Mouse (Mus musculus) cerebellum, adult 2 months (tissue): ENCODE results near the gene Ass1. TPM values are rescaled to one million over a fixed set of nuclear protein-coding genes. Genes with fewer than 3 reads are reported as not detected.
A peak's percentile ranks its signal among the peaks of the same experiment; 100 is the strongest.

Experiments used
- DNase-seq, 2 experiments: peaks; one replicate each; pipeline ENCODE4 v3.0.0; 2021
- H3K27ac ChIP-seq: fragments of 200-500 bp; 2 replicates; pipeline ENCODE4 v1.5.1; 2012; ENCODE audit warnings: low read length, control low read depth, inconsistent platforms; ENCODE audit not compliant: insufficient read depth
- H3K27me3 ChIP-seq: fragments of 200-500 bp; 2 replicates; pipeline ENCODE4 v1.6.1; 2012; ENCODE audit warnings: inconsistent platforms, mild to moderate bottlenecking, low read length, moderate library complexity; ENCODE audit not compliant: control insufficient read depth, insufficient read depth
- H3K4me1 ChIP-seq: fragments of 200-500 bp; 2 replicates; pipeline ENCODE4 v1.6.1; 2011; ENCODE audit warnings: low read length; ENCODE audit not compliant: control insufficient read depth, insufficient read depth
- H3K4me3 ChIP-seq: fragments of 200-500 bp; replicated peaks from 2 replicates; pipeline ENCODE3; 2011; ENCODE audit warnings: mild to moderate bottlenecking, low read depth, low read length, control low read depth; ENCODE audit not compliant: insufficient read depth
- CTCF ChIP-seq: fragments of 200-500 bp; IDR thresholded peaks from 2 replicates; pipeline ENCODE4 v1.5.1; 2011; ENCODE audit warnings: low read depth, mild to moderate bottlenecking, control low read depth, low read length, moderate library complexity, borderline replicate concordance; ENCODE audit not compliant: insufficient read depth
- POLR2A ChIP-seq: fragments of 200-500 bp; IDR thresholded peaks from 2 replicates; pipeline ENCODE4 v1.6.1; 2011; ENCODE audit warnings: low read length, control low read depth, borderline replicate concordance; ENCODE audit not compliant: insufficient read depth
- WGBS: fragments of 180-500 bp; shearing (Covaris S2); methylation state at CpG from one replicate; pipeline ENCODE4 v1.1.7; 2018; 5-methylcytosine and 5-hydroxymethylcytosine counted together
- polyA plus RNA-seq: library from polyadenylated mRNA; depleted of rRNA; stranded (reverse); fragments of >200 nt; gene quantifications from 2 replicates; pipeline ENCODE4 v1.2.3, GENCODE M21; 2012; rRNA removed

The Ass1 gene
- polyA plus RNA-seq: 27.4 and 29.9 TPM in 2 replicates

DNA sequence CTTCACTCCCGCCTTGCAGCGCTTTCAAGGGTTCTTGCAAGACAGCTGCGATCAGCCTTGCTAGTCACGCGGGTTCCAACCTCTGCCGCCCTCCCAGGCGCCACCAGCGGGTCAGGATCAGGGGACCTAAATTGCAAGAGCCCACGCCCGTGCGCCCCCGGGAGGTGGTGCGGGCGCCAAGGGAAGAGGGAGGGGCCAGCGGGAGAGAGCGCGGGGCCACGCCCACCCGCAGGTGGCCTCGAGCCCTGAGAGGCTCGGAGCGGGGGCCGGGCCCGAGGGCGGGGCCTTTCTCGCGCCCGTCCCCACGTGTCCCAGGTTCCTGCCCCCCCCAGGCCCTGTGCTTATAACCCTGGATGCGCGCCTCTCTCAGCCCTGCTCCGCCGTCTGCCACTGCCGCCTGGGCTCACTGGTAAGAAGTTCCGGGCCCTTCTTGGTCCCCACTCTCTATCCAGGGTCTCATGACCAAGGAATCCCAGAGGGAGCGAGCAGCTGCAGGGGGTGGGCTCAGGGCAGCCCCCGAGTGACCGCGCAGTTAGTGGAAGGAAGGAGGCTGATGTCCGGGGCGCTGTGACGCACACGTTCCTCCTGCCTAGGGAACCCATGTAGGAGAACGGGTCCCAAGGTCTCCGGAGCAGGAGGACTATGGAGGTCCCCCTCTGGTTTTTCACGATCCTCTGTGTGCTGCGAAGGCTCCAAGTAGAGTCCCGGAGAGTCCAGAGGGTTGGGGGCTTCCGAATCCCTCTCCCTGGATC, at the start of gene Ass1:
Ass1 (plus strand) TSS at position 277 of the 752 bp plus-strand sequence.
- DNase-seq: peak; percentile 32 to 52
- WGBS: 2% methylated on average over 48 of the region's 49 CpGs
- peak within 1 kb of the TSS; percentile 27 for H3K4me3 ChIP-seq
- TF ChIP-seq POLR2A: no peak
- TF ChIP-seq CTCF: no peak
- no peaks in the 10 kb centered on the region for H3K27me3 ChIP-seq
- no peak within 1 kb of the TSS for H3K27ac ChIP-seq
- H3K4me1 ChIP-seq: 0 out of 2 replicates have a peak, but pooled peaks cover 4% of the 10 kb centered on the region

DNA sequence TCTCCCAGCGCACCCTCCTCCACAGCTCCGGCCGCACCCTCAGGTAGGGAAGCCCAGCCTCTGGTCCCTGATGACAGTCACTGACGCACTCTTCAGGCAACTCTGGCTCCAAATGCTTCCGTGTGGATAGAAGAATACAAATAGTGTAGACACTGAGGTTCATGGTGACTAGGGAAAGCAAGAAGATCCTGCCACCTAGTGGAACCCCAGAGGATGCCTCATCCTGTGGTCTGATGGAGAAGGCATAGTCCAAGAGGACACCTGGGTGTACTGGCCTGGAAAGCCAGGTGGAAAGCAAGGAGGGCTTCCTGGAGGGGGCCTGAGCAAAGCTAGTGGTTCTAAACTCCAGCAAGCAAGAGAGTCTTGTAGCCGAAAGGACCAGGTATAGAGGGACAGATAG, 49.1 kb upstream of the Ass1 start:
- H3K27ac ChIP-seq: no peak overlapping the region
- H3K4me1 ChIP-seq: no peaks in the 10 kb centered on the region
- DNase-seq: no peak
- H3K4me3 ChIP-seq: no peak overlapping the region
- TF ChIP-seq POLR2A (no peak), CTCF (peak; percentile 37; the same call in 1 of the 2 replicates)
- WGBS: 79% methylated on average over 6 of the region's 6 CpGs
- H3K27me3 ChIP-seq: no peaks in the 10 kb centered on the region

DNA sequence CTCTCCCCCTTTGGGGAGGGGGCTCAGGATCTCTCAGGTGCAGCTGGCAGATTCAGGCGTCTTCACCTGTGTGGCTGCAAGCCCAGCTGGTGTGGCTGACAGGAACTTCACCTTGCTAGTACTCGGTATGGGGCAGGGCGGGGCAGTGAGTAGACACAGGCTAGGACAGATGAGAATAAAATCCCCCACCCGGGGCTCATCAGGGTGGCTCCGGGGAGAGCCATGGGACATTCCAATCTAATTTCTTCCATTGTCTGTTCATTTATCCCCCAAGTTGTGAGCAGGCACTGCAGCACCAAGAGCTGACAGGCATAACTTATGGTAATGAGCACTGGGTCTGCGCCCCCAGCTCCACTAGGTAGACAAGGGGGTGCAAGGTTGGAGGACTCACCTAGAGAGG, 47.4 kb upstream of the Ass1 start:
- Histone ChIP-seq H3K27me3 (no peaks in the 10 kb centered on the region), H3K4me1 (no peaks in the 10 kb centered on the region), H3K27ac (no peak overlapping the region), H3K4me3 (no peak overlapping the region)
- WGBS: 75% methylated on average over 6 of the region's 6 CpGs
- TF ChIP-seq POLR2A (no peak), CTCF (no peak)
- DNase-seq: no peak

DNA sequence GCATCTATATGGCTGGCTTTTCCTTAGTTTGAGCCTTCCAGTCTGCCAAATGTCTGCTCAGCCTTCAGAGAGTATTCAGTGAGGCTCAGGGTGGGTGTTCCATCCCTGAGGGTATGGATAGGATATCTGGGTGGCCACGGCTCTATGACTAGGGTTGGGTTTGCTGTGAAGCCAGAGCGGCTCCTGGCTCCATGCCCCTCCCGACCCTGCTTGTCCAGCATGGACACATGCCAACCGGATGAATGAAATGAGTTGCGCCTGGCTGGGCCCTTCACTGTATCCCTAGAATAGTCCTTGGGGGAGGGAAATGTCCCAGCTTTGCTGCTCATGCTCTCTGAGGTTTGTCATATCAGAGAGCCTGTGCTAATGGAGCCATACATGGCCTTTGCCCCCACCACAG, 38.5 kb upstream of the Ass1 start:
- Histone ChIP-seq H3K4me1 (no peaks in the 10 kb centered on the region), H3K27ac (no peak overlapping the region), H3K27me3 (no peaks in the 10 kb centered on the region), H3K4me3 (no peak overlapping the region)
- 14% methylated on average over 5 of the region's 5 CpGs for WGBS
- TF ChIP-seq POLR2A (no peak), CTCF (no peak)
- no peak for DNase-seq

DNA sequence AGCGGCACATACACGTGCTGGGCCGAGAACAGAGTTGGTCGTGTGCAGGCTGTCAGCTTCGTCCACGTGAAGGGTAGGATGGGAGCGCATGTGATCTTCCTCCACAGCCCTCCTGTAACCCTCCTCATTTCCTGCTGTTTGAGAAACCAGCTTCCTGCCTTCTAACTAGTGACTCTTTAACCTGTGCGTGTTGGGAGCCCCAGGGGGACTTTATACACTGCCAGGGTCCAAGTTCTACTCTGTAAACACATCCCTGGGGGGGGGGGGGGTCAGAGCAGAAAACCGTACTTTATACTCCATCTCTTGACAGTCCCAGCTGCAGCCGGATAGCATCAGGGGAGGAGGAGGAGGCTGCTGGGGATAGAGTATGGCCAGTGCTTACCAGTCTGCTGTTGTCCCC, 35.3 kb upstream of the Ass1 start:
- no peak for TF ChIP-seq POLR2A
- no peak for TF ChIP-seq CTCF
- Histone ChIP-seq H3K27me3 (no peaks in the 10 kb centered on the region), H3K4me1 (no peaks in the 10 kb centered on the region), H3K27ac (no peak overlapping the region), H3K4me3 (no peak overlapping the region)
- WGBS: 77% methylated on average over 10 of the region's 10 CpGs
- no peak for DNase-seq

DNA sequence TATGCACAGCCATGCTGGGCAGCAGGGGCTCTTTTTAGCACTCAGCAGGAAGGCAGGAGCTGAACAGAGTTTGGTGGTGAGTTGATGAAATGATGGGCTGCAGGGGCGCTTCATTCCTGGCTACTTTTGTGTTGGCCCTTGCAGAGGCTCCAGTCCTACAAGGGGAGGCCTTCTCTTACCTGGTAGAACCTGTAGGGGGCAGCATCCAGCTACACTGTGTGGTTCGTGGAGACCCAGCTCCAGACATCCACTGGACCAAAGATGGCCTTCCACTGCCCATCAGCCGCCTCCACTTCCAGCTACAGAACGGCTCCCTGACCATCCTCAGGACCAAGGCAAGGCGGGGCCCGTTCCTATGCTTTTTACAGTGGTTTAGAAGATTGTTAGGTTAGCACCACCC, 34.4 kb upstream of the Ass1 start:
- H3K4me1 ChIP-seq: no peaks in the 10 kb centered on the region
- no peaks in the 10 kb centered on the region for H3K27me3 ChIP-seq
- H3K27ac ChIP-seq: no peak overlapping the region
- TF ChIP-seq CTCF: peak; percentile 55
- TF ChIP-seq POLR2A: no peak
- no peak overlapping the region for H3K4me3 ChIP-seq
- peak; percentile 18 to 26 for DNase-seq
- WGBS: 44% methylated on average over 6 of the region's 6 CpGs

DNA sequence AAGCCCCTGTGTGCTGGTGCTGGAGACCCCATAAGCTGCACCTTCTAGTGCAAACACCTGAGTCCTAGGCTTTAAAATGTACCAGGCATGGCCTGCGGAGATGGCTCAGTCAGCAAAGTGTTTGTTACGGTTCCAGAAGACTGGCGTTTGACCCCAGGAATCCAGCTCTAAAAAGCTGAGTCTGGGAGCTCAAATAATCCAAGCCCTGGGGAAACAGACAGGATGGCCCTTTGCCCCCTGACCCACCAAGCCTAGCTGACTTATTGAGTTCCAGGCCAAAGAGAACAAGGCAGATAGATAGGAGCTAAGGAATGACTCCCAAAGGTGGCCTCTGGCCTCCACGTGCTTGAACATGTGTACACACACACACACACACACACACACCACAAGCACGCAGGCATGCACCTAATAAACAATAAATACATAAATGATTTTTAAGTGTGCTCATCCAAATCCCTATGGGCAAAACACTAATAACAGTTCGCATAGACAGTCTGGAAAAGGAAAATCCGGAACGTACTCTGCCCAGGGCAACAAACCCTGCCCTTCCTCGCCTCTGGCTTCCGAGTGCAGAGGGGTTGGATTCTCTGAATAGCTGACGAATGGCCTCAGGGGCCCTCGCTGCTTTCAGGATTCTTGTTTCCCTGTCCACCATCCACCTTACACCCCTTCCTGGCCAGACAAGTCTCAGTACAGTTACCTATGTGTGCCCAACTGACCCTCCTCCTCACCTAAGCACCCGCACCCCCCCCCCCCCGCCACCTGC, 32.3 kb upstream of the Ass1 start:
- 74% methylated on average over 14 of the region's 14 CpGs for WGBS
- Histone ChIP-seq H3K4me3 (no peak overlapping the region), H3K27ac (no peak overlapping the region), H3K27me3 (no peaks in the 10 kb centered on the region), H3K4me1 (no peaks in the 10 kb centered on the region)
- TF ChIP-seq POLR2A (no peak), CTCF (no peak)
- DNase-seq: no peak

DNA sequence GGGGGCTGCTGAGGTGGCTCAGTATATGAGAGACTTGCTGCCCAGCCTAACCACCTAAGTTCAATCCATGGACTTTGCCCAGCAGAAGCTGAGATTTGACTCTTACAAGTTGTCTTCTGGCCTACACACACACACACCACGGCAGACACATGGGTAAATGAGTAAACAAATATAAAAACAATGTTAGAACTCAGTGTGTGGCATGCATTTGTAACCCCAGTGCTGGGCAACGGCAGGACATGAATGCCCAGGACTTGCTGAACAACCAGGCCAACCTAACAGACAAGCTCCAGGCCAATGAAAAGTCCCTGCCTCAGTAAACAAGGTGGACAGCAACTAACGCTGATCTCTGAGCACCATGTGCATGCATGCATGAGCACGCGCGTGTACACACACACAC, 30.4 kb upstream of the Ass1 start:
- Histone ChIP-seq H3K4me3 (no peak overlapping the region), H3K27me3 (no peaks in the 10 kb centered on the region), H3K4me1 (no peaks in the 10 kb centered on the region), H3K27ac (no peak overlapping the region)
- no peak for DNase-seq
- no peak for TF ChIP-seq CTCF
- TF ChIP-seq POLR2A: no peak
- WGBS: 70% methylated on average over 6 of the region's 6 CpGs
